Mouse (Mus musculus) adipose tissue, adult 10 weeks (tissue): ENCODE results near the gene Tom1l2. TPM values are rescaled to one million over a fixed set of nuclear protein-coding genes. Genes with fewer than 3 reads are reported as not detected.

ENCODE experiments used
- polyA plus RNA-seq: library from polyadenylated mRNA; stranded (reverse); fragments of 350-450 nt; fragmentation: Illumina TruSeq; extraction: RNeasy Lipid Tissue Mini Kit (QIAGEN cat#74804); gene quantifications from one replicate; pipeline ENCODE4 v1.2.3, GENCODE M21; 2014; ENCODE audit warnings: low read depth, low replicate concordance

Gene Tom1l2
- polyA plus RNA-seq = 54.7 TPM

GRCm38 (mm10) chr11:60352559-60353411 lies at the start of gene Tom1l2, which contains the start of gene Drc3:
Gene Tom1l2 (minus strand): TSS chr11:60352905.
Gene Drc3 (plus strand): TSS chr11:60353329.

GRCm38 (mm10) chr11:60222469-60223236 lies 130.1 kb downstream of the Tom1l2 start, which contains the start of gene Srebf1:
Gene Srebf1 (minus strand): TSS chr11:60222581.

Other genes with a start within 250 kb of the Tom1l2 start
- 28.5 TPM for gene Rai1, start 247.9 kb downstream of the Tom1l2 start, polyA plus RNA-seq
- 180 TPM for gene Srebf1, start 130.3 kb downstream of the Tom1l2 start, polyA plus RNA-seq
- gene Drc3, start 424 bp upstream of the Tom1l2 start, polyA plus RNA-seq = 8.1 TPM
- gene Gid4, start 64.2 kb upstream of the Tom1l2 start, polyA plus RNA-seq = 27.2 TPM
- 37.9 TPM for gene Atpaf2, start 65.6 kb upstream of the Tom1l2 start, polyA plus RNA-seq
- 43.2 TPM for gene Drg2, start 101.7 kb upstream of the Tom1l2 start, polyA plus RNA-seq
- gene Myo15, start 116.4 kb upstream of the Tom1l2 start, polyA plus RNA-seq = 0.19 TPM
- gene Alkbh5, start 183.5 kb upstream of the Tom1l2 start, polyA plus RNA-seq = 38.5 TPM